Mouse (Mus musculus) hematopoietic stem cell, adult 5-6 weeks (primary cell): Measurements from ENCODE around the gene Rptor. TPM values are rescaled to one million over a fixed set of nuclear protein-coding genes. Genes with fewer than 3 reads are reported as not detected.

ENCODE experiments used
- ATAC-seq, 2 experiments: fragments of 125-278 bp in 1 of 2; replicated peaks in 1 of 2; 2 replicates each; pipeline ENCODE4 v1.8.0; 2016 to 2017; ENCODE audit warnings: inconsistent platforms in 2 of 2, mild to moderate bottlenecking in 2 of 2, moderate number of reproducible peaks in 2 of 2, low read depth in 1 of 2, moderate TSS enrichment in 1 of 2; ENCODE audit not compliant: low FRiP score in 2 of 2, poor library complexity in 2 of 2, severe bottlenecking in 2 of 2, insufficient read depth in 1 of 2, low TSS enrichment in 1 of 2
- total RNA-seq: library from RNA; stranded (forward); fragments of 172-1452, 232-1000 nt; gene quantifications from 2 replicates; pipeline ENCODE4 v1.2.3, GENCODE M21; 2017

Rptor gene
- total RNA-seq, 1 experiment from 2014 or later, result 21.8 TPM

DNA sequence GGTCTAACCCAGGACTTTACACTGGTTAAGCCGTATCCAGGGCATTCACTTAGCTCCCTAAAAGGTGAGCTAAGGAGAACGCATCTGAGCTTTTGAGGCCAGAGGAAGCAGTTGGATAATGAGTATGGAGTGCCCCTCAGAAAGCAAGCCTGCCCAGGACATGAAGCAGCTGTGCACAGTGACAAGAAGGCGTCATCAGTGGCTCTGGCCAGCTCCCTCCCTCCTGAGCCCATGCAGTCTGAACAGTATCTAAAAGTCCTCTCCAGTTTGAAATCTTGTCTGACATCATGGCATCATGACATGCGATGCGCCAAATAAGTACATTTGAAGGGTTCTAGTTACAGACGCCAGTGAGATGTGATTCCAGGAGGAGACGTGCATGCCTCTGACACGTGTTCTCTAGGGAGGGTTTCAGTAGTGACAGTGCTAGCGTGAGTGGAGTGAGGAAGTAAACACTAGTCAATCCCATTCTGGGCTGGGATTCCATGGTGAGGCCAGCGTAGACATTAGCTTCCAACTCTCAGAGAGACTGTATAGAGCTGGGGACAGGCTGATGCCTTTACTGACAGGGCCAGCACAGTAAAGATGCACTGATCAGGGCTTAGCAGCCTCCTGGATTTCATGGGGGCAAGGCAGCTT, 202.5 kb downstream of the Rptor start:
- ATAC-seq, result no peak

- no peak for ATAC-seq
These were observed 203.8 kb downstream of the Rptor start for GRCm38 (mm10) chr11:119806539-119806938.

GRCm38 (mm10) chr11:119807431-119808031, 204.8 kb downstream of the Rptor start:
- no peak for ATAC-seq

- no peak for ATAC-seq
These were observed 206.1 kb downstream of the Rptor start for GRCm38 (mm10) chr11:119808647-119809280.

DNA sequence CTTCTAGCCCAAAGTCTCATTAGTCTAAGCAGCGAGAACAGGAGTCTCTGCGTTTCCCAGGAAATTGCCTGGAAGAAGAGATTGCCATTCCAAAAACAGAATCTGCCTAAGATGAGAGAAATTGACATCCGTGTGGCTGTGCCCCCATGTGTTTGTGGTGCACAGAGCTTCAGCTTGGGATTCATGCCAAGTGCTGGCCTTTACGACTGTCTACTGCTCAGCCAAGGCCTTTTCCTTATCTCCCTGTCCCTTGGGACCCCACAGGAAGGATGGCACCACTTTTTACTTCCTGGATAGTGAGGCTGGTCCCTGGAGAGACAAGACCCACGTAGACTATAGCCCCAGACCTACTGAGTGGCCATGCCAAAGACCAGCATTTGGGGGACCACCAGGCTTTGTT, 206.6 kb downstream of the Rptor start:
- ATAC-seq, result no peak

GRCm38 (mm10) chr11:119811022-119811421, 208.3 kb downstream of the Rptor start:
- peak; percentile 66 to 70 for ATAC-seq

DNA sequence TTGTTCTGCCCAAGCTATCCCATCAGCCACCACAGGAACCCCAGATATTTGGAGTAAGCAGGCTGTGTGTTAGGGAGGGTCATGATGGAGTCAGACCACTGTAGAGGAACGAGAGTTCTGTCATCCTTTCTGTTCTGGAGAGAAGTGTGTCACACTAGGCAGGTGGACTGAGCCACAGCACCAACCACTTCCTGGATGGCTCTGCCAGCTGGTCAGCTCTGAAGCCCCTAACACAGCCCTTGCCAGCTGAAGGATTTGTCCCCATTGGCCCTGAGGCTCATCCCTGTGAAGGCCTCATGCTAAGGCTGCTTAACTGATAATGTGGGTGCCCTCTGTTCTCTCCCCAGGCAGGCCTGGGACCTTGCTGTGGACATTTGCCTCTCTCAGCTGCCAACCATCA, 208.9 kb downstream of the Rptor start:
- no peak for ATAC-seq

DNA sequence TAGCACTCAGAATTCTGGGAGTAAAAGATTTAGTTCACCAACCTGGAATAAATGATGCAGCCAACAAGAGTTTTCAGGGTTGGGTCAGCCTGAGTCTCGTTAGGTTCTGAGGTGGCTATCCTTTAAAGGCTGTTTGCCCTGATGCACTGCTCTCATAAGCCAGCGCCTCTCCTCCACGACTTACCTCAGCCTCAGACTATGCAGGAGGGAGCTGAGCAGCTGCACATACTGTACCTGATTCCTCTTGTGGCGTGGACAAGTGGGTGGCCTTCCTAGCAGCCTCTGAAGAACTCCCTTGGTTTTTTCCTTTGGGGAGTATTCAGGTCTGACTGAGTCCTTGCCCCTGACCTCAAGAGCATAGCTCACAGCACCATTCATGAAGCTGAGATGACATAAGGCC, 209.4 kb downstream of the Rptor start:
- ATAC-seq, result no peak

DNA sequence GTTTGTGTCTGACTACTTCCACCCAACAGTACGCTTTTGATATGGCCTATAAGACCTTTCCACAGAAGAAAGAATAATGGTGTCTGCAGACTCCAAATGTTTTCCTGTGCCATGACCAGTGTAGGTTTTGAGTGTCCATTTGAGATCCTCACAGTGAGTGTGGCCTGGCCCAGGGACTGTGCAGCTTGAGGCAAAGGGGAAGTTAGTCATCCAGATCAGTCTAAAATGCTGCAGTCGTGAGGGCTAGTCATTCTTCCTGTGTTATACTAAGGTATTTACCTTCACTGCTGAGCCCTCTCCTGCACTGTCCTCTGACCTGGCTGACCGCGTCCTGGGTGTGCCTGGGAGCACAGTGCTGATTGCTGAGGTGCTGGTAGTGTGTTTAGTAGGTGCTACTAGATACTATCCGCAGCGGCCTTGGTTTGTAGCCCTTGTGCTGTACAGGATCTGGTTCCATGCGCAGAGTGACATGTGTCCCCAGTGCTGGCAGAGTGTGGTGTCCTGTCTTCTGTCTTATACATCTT, 211.4 kb downstream of the Rptor start:
- peak in 1 of 2 experiments; percentile 56; a peak in 1 of 4 replicates for ATAC-seq

- no peak for ATAC-seq
These were observed 214.2 kb downstream of the Rptor start for GRCm38 (mm10) chr11:119816798-119817361.

- ATAC-seq, result no peak
These were observed 214.7 kb downstream of the Rptor start for GRCm38 (mm10) chr11:119817362-119817837.

GRCm38 (mm10) chr11:119817898-119818297, 215.2 kb downstream of the Rptor start:
- ATAC-seq, result no peak

- ATAC-seq, result no peak
These were observed 218.8 kb downstream of the Rptor start for GRCm38 (mm10) chr11:119821514-119821913.

GRCm38 (mm10) chr11:119824072-119824649, 221.5 kb downstream of the Rptor start:
- no peak for ATAC-seq

DNA sequence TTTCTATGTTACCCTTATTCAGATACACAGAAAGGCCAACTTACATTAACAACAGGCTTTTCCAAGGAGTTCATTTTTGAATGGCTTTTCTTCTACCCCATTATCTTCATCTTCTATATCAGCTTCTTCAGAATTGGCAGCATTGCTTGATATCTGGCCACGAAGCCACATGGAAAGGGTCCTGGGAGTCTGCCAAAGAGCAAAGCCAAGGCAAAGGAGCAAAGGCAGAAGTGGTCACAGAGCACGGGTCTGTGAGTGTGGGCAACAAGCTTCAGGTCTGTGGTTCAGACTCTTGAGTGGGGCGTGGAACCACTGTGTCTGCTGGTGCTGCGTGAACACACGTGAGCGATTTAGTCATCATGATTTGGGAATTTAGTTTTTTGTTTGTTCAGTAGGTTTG, 223.1 kb downstream of the Rptor start:
- peak; percentile 63 to 71; a peak in 2 of 4 replicates for ATAC-seq

DNA sequence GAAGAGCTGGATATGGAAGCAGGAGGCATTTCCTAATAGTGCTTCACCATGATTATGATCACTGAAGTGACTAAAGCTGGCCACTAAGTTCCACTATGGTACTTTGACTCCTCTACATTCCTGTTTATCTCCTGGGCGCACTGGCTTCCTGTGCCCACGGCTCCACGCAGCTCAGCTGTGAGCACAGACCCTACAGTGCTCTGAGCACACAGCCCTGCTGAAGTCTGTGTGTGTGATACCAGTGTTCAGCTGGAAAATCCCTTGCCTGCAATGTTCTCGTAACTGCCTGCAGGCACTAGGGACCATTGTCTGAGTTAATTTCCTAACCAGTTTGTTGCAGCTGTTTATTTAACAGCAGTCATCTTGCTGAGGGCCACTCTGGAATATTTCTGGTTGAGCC, 223.5 kb downstream of the Rptor start:
- no peak for ATAC-seq

- no peak for ATAC-seq
These were observed 226.4 kb downstream of the Rptor start for GRCm38 (mm10) chr11:119829116-119829515.

GRCm38 (mm10) chr11:119831682-119832081, 229.0 kb downstream of the Rptor start:
- no peak for ATAC-seq
